Mouse (Mus musculus) layer of hippocampus, adult 9-10 months (tissue): ENCODE measurements around the gene Mecp2.

ENCODE experiments used
- DNase-seq: peaks from one replicate; pipeline ENCODE4 v3.0.0; 2022; ENCODE audit warnings: low spot score

Gene Mecp2

DNA sequence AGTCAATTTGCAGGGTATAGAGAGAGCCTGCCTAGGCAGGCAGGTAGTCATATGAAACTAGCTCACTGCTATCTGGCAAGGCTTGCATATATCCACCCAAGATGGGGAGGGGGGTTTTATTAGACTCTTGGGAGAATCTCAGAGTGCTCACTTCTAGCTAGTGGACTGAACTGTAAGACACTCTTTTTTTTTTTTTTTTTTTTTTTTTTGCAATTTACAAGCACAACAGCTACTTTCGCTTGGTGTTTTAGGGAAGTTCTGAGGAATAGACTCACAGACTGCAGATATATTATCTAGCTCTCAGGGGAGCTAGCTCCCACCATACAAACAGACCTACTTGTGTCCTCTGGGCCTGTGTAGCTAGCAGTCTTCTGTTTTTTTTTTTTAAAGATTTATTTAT lies 120.6 kb downstream of the Mecp2 start:
- no peak for DNase-seq

DNA sequence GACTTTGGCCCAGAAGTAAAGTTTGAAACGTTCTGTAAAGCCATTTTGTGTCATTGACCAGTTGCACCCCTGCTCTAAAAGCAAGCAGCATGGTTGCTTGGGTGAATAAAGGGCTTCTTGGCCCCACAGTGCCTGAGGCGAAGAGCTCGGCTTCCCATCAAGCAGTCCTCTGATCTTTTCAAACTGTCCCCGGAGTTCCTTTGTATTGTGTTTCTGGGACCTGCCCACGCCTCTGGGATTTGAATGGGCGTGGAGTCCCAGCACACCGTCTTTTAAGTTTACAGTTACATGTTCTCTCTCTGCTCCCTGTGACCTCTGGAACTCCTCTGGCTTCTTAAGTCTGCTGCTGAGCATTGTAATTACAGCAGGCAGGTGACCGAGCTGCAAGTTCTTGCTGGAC lies 127.1 kb downstream of the Mecp2 start:
- DNase-seq = no peak

DNA sequence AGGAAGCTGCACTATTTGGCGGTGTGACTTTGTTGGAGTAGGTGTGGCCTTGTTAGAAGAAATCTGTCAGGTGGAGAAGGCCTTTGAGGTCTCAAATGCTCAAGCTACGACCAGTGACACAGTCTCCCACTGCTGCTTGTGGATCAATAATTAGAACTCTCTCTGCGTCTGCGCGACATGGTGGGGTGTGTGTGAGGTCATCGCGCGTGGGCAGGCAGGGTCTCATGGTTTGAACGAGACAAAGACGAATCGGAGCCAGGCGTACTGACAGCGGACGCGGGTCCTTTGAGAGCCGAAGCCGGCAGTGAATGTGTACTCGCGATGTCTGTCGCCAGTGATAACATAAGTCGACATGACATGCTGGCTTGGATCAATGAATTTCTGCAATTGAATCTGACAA lies 128.8 kb downstream of the Mecp2 start:
- DNase-seq = no peak

DNA sequence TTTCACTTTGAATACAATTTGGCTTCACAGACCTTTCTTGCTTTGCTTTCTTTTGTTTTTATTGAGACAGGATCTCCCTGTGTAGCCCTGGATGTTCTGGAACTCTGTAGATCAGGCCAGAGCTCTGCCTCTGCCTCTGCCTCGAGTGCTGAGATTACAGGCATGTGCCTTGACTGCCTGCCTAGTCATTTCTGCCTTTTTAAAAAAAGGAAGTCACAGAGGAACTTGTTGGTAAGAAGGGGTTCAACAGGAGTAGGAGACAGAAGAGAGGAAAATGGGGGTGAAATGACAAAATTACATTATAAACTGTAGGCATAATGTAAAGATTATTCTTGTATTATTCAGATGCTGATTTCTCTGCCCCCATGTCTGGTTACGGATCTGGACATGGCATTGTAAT lies 131.5 kb downstream of the Mecp2 start:
- no peak for DNase-seq

DNA sequence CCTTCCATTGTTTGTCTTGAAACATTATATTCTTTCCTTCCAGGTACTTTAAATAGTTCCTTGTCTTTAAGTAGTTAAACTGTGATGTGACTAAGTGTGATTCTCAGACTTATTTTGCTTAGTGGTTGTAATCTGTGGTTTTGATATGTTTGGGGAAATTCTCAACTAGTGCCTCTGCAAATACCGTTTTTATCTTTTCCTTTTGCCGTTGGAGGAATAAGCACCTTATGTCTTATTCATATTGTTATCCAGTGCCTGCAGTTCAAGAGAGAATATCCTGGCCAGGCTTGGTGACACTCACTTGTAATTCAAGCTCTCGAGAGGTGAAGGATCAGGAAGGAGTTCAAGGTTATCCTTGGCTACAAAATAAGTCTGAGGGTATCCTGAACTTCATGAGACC lies 134.1 kb downstream of the Mecp2 start:
- DNase-seq = no peak

DNA sequence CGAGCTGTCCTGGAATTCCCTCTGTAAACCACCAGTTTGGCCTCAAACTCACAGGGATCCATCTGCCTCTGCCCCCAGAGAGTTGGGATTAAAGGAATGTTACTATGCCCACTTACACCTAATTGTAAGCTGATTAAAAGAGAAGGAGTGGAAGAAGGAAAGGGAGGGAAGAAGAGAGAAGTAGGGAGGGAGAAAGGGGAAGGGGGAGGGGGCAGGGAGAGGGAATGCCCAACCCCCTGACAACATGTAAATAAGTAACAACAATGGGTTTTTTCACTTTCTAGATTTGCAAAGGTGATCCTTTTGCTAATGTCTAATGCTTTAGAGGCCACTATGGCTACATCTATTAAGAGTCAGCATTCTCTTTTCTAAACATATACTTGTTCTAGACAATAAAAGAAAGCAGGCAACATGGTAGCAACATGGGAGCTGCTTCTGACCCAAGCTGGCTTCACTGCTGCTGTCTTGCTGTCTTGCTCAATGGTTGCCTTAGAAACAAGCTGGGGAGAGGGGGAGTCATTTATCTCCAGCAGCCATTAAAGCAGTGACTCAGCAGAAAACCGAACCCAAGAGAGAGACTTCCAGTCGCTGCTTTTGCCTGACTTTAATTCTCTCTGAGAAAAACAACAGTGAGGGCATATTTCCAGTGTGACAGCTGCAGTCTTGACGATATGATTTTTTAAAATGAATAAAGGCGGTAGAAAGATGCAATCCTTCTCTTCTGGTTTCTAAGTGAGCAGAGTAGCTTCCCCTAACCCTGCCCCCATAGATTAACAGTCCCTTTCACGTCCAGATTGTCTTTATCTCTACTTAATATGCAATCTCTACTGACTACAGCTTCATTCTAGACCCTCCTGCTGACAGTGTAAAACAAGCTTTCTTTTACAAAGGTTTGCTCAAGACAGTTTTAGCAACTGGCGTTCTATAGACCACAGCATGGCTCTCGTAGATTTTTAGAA lies 136.0 kb downstream of the Mecp2 start:
- DNase-seq = peak; percentile 45

- no peak for DNase-seq
Measured at GRCm38 (mm10) chrX:73977783-73978182, 157.4 kb downstream of the Mecp2 start.
